Mouse (Mus musculus) G1E (cell line): ENCODE data around the gene Slc22a12.

Experiments used
- CTCF ChIP-seq: IDR thresholded peaks from 2 replicates; pipeline ENCODE4 v1.5.1; 2012; ENCODE audit warnings: low read depth, low read length, inconsistent platforms, mixed read lengths
- GATA1 ChIP-seq: IDR thresholded peaks from 2 replicates; pipeline ENCODE4 v1.6.1; 2012; ENCODE audit warnings: borderline replicate concordance, low read length, inconsistent platforms, mixed read lengths
- GATA2 ChIP-seq: IDR thresholded peaks from 2 replicates; pipeline ENCODE4 v1.6.1; 2012; ENCODE audit warnings: low read depth, low read length, inconsistent platforms, borderline replicate concordance
- POLR2AphosphoS5 ChIP-seq: IDR thresholded peaks from 2 replicates; pipeline ENCODE4 v1.6.1; 2012; ENCODE audit warnings: low read depth, low read length, inconsistent platforms; ENCODE audit not compliant: insufficient replicate concordance
- TAL1 ChIP-seq: conservative IDR thresholded peaks from 2 replicates; pipeline ENCODE4 v1.6.1; 2012; ENCODE audit warnings: low read depth, low read length, inconsistent platforms, mixed read lengths

- no peak for TF ChIP-seq CTCF
- TF ChIP-seq GATA1, result no peak
- no peak for TF ChIP-seq TAL1
- no peak for TF ChIP-seq GATA2
- no peak for TF ChIP-seq POLR2AphosphoS5
Measured at GRCm38 (mm10) chr19:6530359-6530758, 12.5 kb downstream of the Slc22a12 start.
